Mouse (Mus musculus): ENCODE data around the gene Ppp1r13b. TPM values are rescaled to one million over a fixed set of nuclear protein-coding genes. Genes with fewer than 3 reads are reported as not detected.
A peak's percentile ranks its signal among the peaks of the same experiment; 100 is the strongest.

Ppp1r13b gene
- total and polyA plus RNA-seq, 3 experiments: 11.8 to 18.1 (median 18.0) TPM

DNA sequence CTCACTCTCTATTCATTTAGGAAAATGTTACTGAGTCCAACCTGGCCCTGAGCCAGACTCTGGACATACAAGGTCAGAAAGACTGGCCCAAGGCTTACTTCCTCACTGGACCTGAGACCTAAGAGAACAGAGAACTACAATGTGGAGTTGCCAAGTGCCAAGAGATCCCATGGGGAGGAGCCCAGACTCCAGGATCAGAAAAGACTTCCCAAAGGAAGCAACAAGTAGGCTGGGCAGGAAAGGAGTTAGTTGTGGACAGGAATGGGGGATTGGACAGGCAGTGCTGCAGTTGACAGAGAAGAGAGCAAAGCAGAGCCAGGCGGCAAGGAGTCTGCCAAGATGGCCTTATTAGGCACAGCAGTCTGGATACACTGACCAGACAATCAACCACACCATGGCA, 13.8 kb downstream of the Ppp1r13b start:
- intact Hi-C loops (cut with DNase I): loop anchor here (1.0 kb wide), 1 partner anchor 14 kb away; the partner anchor contains the start of gene Ppp1r13b
- Histone ChIP-seq H3K36me3 (ENCODE audit: control insufficient read depth, insufficient read depth, low read length) (peaks cover 18% of the 10 kb centered on the region), H3K4me1 (ENCODE audit: control insufficient read depth, insufficient read depth, low read length) (peaks cover 45% of the 10 kb centered on the region), H3K27me3 (ENCODE audit: control insufficient read depth, insufficient read depth, low read length) (no peaks in the 10 kb centered on the region), H3K4me3 (no peak overlapping the region), H3K9ac (ENCODE audit: low read depth, low read length) (no peak overlapping the region), H3K79me2 (replicated peaks; ENCODE audit: control insufficient read depth, insufficient read depth, low read length) (peaks cover 9% of the 10 kb centered on the region), H3K27ac (peak overlapping the region; percentile 58)
- 6% methylated on average over 1 of the region's 1 CpGs for WGBS
- peak; percentile 64 to 84 for DNase-seq
- peak; percentile 50 for TF ChIP-seq POLR2A (IDR thresholded peaks at IDR 0.05; ENCODE audit: insufficient read depth, low read depth, low read length)
- TF ChIP-seq CTCF (IDR thresholded peaks at IDR 0.05): no peak
- peak; percentile 98 for TF ChIP-seq EP300 (IDR thresholded peaks at IDR 0.05; ENCODE audit: insufficient read depth, low read depth, low read length)

DNA sequence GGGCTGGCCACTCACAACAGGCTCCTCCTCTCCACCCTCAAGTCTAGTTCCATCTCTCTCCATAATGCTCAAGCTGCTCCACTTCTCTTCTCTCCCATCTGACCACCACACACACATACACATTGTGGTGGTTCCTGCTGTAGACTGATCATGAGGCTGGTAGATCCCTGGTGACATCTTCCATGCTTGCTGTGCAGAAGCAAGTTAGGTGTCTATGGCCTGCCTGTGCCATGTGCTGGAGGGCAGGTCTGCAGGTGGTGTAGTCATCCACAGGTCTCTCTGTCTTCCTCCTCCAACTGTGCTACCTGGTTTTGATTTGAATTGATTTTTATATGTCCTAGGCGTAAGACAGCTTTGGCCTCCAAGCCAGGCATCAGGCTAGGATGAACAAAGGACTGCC, 14.9 kb downstream of the Ppp1r13b start:
- Histone ChIP-seq H3K9ac (ENCODE audit: low read depth, low read length) (no peak overlapping the region), H3K27ac (peak overlapping the region; percentile 58), H3K27me3 (ENCODE audit: control insufficient read depth, insufficient read depth, low read length) (no peaks in the 10 kb centered on the region), H3K36me3 (ENCODE audit: control insufficient read depth, insufficient read depth, low read length) (peaks cover 18% of the 10 kb centered on the region), H3K4me3 (no peak overlapping the region), H3K79me2 (replicated peaks; ENCODE audit: control insufficient read depth, insufficient read depth, low read length) (peaks cover 6% of the 10 kb centered on the region), H3K4me1 (ENCODE audit: control insufficient read depth, insufficient read depth, low read length) (peaks cover 44% of the 10 kb centered on the region)
- WGBS: 96% methylated on average over 1 of the region's 1 CpGs
- intact Hi-C loops (cut with DNase I): no loop called here
- no peak for TF ChIP-seq EP300 (IDR thresholded peaks at IDR 0.05; ENCODE audit: insufficient read depth, low read depth, low read length)
- no peak for TF ChIP-seq CTCF (IDR thresholded peaks at IDR 0.05)
- TF ChIP-seq POLR2A (IDR thresholded peaks at IDR 0.05; ENCODE audit: insufficient read depth, low read depth, low read length): no peak
- no peak for DNase-seq

DNA sequence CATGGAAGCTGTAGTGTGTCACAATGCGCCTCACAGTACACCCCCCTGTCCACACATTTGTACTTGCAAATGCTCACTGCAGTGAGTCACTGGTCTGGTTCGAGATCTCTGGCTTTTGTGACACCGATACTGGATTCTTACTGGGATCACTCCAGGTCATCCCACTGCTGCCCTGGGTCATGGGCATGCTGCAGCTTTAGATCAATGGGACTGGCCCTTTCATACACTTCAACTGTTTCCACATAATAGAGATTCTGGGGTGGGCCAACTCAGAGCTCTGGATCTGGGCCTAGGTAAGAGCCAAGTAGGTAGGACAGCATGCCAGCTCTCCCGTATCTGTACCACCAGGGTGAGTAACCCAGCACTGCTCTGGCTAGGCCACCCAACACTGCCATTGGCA, 16.1 kb downstream of the Ppp1r13b start:
- Histone ChIP-seq H3K27ac (no peak overlapping the region; the same call in 1 of the 2 replicates), H3K36me3 (ENCODE audit: control insufficient read depth, insufficient read depth, low read length) (peaks cover 18% of the 10 kb centered on the region), H3K4me1 (ENCODE audit: control insufficient read depth, insufficient read depth, low read length) (peaks cover 40% of the 10 kb centered on the region), H3K4me3 (no peak overlapping the region), H3K79me2 (replicated peaks; ENCODE audit: control insufficient read depth, insufficient read depth, low read length) (peaks cover 4% of the 10 kb centered on the region), H3K27me3 (ENCODE audit: control insufficient read depth, insufficient read depth, low read length) (no peaks in the 10 kb centered on the region), H3K9ac (ENCODE audit: low read depth, low read length) (no peak overlapping the region; the same call in 1 of the 2 replicates)
- no peak for DNase-seq
- intact Hi-C loops (cut with DNase I): no loop called here
- 63% methylated on average over 4 of the region's 4 CpGs for WGBS
- no peak for TF ChIP-seq CTCF (IDR thresholded peaks at IDR 0.05)
- TF ChIP-seq POLR2A (IDR thresholded peaks at IDR 0.05; ENCODE audit: insufficient read depth, low read depth, low read length): no peak
- TF ChIP-seq EP300 (IDR thresholded peaks at IDR 0.05; ENCODE audit: insufficient read depth, low read depth, low read length): no peak

DNA sequence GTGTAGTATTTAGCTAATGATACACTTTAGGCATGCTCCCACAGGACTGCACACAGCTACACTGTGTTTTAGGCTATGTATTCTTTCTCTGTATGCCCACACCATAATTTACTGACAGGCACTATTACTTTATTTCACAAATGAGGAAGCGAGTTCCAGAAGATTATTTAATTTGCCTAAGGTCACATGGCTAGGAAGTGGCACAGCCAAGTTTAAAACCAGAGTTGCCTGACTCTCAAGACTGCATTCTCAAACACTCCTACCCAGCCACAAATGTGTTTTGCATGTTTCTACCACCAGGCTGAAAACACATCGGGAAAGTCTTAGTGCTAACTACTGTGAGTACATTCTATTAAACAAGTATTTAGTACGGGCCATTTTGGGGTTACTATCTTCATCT, 18.7 kb downstream of the Ppp1r13b start:
- WGBS: 58% methylated on average over 3 of the region's 3 CpGs

DNA sequence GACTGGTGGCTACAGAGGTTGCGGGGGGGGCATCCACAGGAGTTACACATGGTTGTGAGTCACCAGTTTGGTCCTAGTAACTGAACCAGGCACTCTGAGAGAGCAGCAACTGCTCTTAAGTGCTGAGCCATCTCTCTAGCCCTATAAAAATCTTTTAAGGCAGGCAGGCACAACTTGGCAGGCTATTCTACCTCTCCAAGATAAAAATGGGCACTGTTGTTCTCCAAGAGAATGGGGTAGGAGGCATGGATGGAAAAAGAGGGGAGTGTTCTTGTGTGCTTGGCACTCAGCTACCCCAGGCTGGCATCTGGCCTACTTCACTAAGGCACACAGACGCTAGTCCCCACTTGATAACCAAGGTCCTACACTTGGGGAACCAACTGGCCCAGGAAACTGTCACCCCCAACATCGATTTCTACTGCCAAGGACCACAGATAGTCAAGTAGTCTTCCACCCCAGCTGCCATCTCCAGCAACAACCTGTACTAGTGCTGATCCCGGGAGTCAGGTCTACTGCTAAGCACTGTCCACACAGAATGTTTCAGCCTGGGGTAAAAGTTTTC, 19.5 kb downstream of the Ppp1r13b start:
- intact Hi-C loops (cut with DNase I): no loop called here
- Histone ChIP-seq H3K4me1 (ENCODE audit: control insufficient read depth, insufficient read depth, low read length) (peaks cover 29% of the 10 kb centered on the region), H3K27ac (no peak overlapping the region; the same call in 1 of the 2 replicates), H3K79me2 (replicated peaks; ENCODE audit: control insufficient read depth, insufficient read depth, low read length) (peaks cover 8% of the 10 kb centered on the region), H3K4me3 (no peak overlapping the region), H3K9ac (ENCODE audit: low read depth, low read length) (no peak overlapping the region), H3K27me3 (ENCODE audit: control insufficient read depth, insufficient read depth, low read length) (no peaks in the 10 kb centered on the region), H3K36me3 (ENCODE audit: control insufficient read depth, insufficient read depth, low read length) (peaks cover 14% of the 10 kb centered on the region)
- DNase-seq: no peak
- TF ChIP-seq CTCF (IDR thresholded peaks at IDR 0.05) (no peak), EP300 (IDR thresholded peaks at IDR 0.05; ENCODE audit: insufficient read depth, low read depth, low read length) (no peak), POLR2A (IDR thresholded peaks at IDR 0.05; ENCODE audit: insufficient read depth, low read depth, low read length) (no peak)
- WGBS: 53% methylated on average over 4 of the region's 4 CpGs

More for the DNA sequence above, 18.7 kb downstream of the Ppp1r13b start:
- H3K27me3 ChIP-seq (ENCODE audit: control insufficient read depth, insufficient read depth, low read length): no peaks in the 10 kb centered on the region
- TF ChIP-seq CTCF (IDR thresholded peaks at IDR 0.05) (no peak), EP300 (IDR thresholded peaks at IDR 0.05; ENCODE audit: insufficient read depth, low read depth, low read length) (no peak), POLR2A (IDR thresholded peaks at IDR 0.05; ENCODE audit: insufficient read depth, low read depth, low read length) (no peak)
- intact Hi-C loops (cut with DNase I): no loop called here
- DNase-seq: no peak
- no peak overlapping the region for H3K9ac ChIP-seq (ENCODE audit: low read depth, low read length)
- no peak overlapping the region for H3K27ac ChIP-seq
- peaks cover 17% of the 10 kb centered on the region for H3K36me3 ChIP-seq (ENCODE audit: control insufficient read depth, insufficient read depth, low read length)
- H3K79me2 ChIP-seq (replicated peaks; ENCODE audit: control insufficient read depth, insufficient read depth, low read length): peaks cover 8% of the 10 kb centered on the region
- H3K4me3 ChIP-seq: no peak overlapping the region
- peaks cover 33% of the 10 kb centered on the region for H3K4me1 ChIP-seq (ENCODE audit: control insufficient read depth, insufficient read depth, low read length)

DNA sequence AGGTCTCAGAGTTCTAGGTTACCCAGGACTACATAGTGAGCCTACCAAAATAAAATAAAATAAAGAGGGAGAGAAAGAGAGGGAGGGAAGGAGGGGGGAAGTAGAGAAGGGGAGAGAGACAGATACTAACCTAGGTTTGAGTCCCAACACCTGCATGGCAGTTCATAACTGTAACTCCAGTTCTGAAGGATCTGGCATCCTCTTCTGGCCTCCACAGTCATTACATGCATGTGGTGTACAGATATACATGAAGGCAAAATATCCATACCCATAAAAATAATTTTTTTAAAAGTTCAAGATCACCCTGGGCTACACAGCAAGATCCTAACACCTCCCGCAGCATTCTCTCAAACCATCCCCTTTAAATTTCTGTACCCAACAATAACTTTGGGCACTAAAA, 20.9 kb downstream of the Ppp1r13b start:
- TF ChIP-seq POLR2A (IDR thresholded peaks at IDR 0.05; ENCODE audit: insufficient read depth, low read depth, low read length): no peak
- no peak for TF ChIP-seq EP300 (IDR thresholded peaks at IDR 0.05; ENCODE audit: insufficient read depth, low read depth, low read length)
- TF ChIP-seq CTCF (IDR thresholded peaks at IDR 0.05): 0 out of 2 replicates have a peak, but pooled peaks have one; percentile 7
- WGBS: 98% methylated on average over 1 of the region's 1 CpGs
- H3K4me1 ChIP-seq (ENCODE audit: control insufficient read depth, insufficient read depth, low read length): peaks cover 22% of the 10 kb centered on the region
- no peak overlapping the region for H3K9ac ChIP-seq (ENCODE audit: low read depth, low read length)
- no peak overlapping the region for H3K27ac ChIP-seq
- intact Hi-C loops (cut with DNase I): no loop called here
- H3K27me3 ChIP-seq (ENCODE audit: control insufficient read depth, insufficient read depth, low read length): no peaks in the 10 kb centered on the region
- H3K79me2 ChIP-seq (replicated peaks; ENCODE audit: control insufficient read depth, insufficient read depth, low read length): peaks cover 3% of the 10 kb centered on the region
- H3K4me3 ChIP-seq: no peak overlapping the region
- no peak for DNase-seq
- H3K36me3 ChIP-seq (ENCODE audit: control insufficient read depth, insufficient read depth, low read length): peaks cover 19% of the 10 kb centered on the region

All from heart, adult 2 months (tissue).